Mouse (Mus musculus) fat pad, adult 2 months (tissue): ENCODE measurements around the gene Ncbp1.

Experiments used
- DNase-seq: peaks from one replicate; pipeline ENCODE4 v3.0.0-alpha.2; 2011; ENCODE audit warnings: low read depth, low spot score; ENCODE audit errors: extremely low read depth

The Ncbp1 gene

DNA sequence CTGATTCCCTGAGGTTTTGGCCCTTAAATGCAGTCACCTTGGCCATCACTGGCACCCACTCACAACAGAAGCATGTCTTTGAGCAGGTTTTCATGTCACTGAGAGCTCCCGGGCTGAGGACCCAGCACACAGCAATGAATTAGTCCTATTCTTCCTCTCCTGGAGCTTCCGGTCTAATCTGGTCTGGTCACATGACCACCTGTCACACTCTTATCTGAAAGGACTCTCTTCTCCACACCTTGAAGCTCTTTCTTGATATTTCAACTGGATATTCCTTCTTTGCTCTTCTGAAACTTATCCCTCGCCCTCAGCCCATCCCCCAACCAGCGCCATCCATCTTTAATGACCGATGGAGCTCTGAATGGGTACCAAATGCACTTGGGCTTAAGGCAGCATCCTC, 59.7 kb downstream of the Ncbp1 start:
- no peak for DNase-seq

DNA sequence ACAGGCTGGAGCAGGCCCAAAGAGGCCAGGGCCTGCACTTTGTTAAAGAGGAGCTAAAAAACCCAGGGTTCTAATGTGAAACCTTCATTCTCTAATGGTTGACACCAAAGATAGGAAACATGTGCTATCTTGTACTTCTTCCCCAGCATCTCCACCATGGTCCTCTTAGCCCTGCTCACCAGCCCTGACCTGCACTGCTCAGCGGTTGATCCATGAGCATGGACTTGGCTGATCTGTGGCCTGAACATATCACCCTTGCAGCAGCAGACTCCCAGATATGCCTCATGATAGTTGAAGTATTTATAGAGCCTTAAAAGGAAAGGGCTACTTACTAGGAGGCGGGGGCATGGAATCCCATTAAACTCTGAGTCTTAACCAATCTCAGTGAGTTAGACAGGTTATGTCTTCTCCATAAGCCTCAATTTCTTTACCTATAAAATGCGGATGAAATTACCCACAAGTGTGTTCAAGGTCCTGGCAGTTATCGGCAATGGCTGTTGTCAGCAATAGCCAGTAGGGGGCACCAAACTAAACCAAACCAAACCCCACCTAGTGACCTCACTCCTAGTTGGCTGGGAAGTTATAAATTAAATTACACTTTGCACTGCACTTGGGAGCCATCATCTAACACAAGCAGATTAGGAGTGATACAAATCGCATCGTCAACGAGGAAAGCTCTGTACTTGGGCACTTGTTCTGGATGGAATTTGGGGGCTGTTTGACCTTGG, 63.6 kb downstream of the Ncbp1 start:
- DNase-seq, result no peak

DNA sequence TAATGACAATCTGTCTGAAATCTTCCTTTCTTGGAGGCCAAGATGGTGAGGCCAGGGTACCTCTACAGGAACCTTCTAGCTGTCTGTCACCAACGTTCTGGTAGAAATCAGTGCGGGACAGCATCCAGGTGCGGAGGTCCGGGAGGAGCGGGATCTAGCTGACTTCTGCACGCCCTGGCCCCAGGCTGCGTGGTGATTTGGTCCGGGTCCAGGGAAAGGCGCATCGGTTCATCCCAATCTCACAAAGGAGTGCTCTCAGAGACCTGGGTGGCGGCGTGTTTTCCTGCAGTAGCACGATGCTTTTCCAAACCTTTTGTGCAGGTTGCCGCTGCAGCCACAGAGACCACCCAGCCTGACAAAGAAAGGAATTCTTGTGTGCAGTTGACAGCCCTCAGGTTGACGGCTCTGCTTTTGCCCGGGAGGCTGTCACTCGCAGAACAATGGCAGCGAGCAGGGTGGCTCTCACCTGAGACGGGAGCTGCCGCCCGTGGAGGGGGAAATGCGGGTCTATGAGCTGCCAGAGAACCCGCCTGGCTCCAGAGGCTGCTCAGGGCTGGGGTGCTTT, 64.2 kb downstream of the Ncbp1 start:
- DNase-seq, result no peak

DNA sequence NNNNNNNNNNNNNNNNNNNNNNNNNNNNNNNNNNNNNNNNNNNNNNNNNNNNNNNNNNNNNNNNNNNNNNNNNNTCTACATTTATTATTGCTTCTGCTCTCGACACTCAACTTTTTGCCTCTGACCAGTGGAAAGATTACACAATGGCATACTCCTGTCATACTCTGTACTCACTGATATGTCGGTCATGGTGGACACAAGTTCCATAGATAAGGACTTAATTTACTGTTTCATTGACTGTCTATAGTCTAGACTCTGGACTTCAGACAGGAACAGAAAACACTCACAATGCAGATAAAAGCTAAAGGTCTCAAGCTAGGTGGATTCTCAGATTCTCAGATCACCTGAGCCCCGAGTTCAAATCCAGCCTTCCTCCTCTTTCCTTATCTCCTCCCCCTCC, 82.7 kb downstream of the Ncbp1 start:
- no peak for DNase-seq
